Mouse (Mus musculus) spleen, adult 10 weeks (tissue): ENCODE data around the gene Phka2. TPM values are rescaled to one million over a fixed set of nuclear protein-coding genes. Genes with fewer than 3 reads are reported as not detected.

Experiments
- polyA plus RNA-seq: library from polyadenylated mRNA; stranded (reverse); fragments of 350-450 nt; fragmentation: Illumina TruSeq; extraction: RNeasy Lipid Tissue Mini Kit (QIAGEN cat#74804); gene quantifications from one replicate; pipeline ENCODE4 v1.2.3, GENCODE M21; 2015; ENCODE audit warnings: low replicate concordance; ENCODE audit not compliant: insufficient read depth

Gene Phka2
- polyA plus RNA-seq = 19.3 TPM

DNA sequence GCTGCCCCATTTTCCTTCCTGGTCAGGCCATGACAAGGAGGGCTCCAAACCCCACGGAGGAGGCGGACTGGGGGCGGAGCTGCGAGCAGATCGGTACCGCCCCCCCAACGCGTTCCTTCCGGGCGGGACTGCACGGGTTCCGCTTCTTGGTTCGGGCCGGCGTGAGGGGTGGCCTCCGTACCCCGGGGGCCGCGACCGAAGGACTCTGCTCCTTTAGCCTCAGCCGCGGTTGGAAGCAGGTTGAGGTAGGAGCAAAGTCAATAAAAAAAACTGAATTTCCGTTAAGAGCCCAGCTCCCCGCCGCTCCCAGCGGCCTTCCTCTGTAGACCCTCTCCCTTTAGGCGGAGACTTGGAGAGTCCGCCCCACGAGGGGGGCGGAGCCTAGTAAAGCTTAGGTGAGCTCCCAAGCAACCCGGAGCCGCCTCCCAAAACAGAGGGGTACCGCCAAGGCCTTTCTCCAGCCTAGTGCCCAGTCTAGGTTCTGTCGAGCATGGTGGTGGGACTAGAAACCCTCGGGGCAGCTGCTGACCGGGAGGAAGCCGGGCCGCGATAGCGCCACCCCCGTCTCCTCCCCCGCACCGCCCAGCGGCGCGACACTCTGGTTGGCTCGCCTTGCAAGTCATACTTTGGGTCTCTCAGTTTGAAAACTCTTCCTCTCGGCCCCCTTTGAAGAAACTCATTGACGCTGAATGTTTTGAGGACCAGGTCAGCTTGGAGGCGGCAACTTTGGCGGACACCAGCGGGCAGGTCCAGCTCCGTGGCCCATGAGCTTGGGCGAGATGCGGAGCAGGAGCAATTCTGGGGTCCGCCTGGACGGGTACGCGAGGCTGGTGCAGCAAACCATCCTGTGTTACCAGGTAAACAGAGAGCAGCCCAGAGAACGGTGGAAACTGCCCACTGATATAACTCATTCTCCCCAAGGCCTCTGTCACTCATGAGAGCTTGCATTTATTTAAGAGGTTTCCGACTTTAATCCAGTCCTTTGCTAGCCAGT lies at the start of gene Phka2:
Phka2 (plus strand) TSS at position 119 of the 994 bp plus-strand sequence.

Other genes with a start within 250 kb of the Phka2 start
- gene Adgrg2, start 111.5 kb upstream of the Phka2 start, polyA plus RNA-seq = 7.0 TPM
- gene Ppef1, start 233.6 kb downstream of the Phka2 start, polyA plus RNA-seq = 0.15 TPM